Mouse (Mus musculus) liver, embryonic 14.5 days (tissue): Measurements from ENCODE around the gene Olfr18. TPM values are rescaled to one million over a fixed set of nuclear protein-coding genes. Genes with fewer than 3 reads are reported as not detected.
"Not testable (repeated sequence)": the region's sequence is repeated elsewhere in the genome, so short reads cannot be mapped to it uniquely, and the experiment has no call there.

Experiments used
- ATAC-seq: fragments of 200-750 bp; cut with Nextera tagmentation; 2 replicates; pipeline ENCODE4 v1.8.0; 2017; ENCODE audit warnings: moderate number of reproducible peaks, mild to moderate bottlenecking, moderate library complexity; ENCODE audit not compliant: insufficient read depth
- DNase-seq, 3 experiments: peaks; one replicate each; pipeline ENCODE4 v3.0.0-alpha.2; 2012 to 2013; ENCODE audit warnings: low read depth in 3 of 3, low spot score in 3 of 3
- H3K27ac ChIP-seq: fragments of 300-500 bp; sonication (generic); 2 replicates; pipeline ENCODE4 v1.5.1; 2014; ENCODE audit warnings: moderate library complexity, mild to moderate bottlenecking, control low read depth, inconsistent platforms
- H3K27me3 ChIP-seq: fragments of 300-500 bp; sonication (generic); 2 replicates; pipeline ENCODE4 v1.6.1; 2014; ENCODE audit warnings: mild to moderate bottlenecking, low read length, moderate library complexity; ENCODE audit not compliant: control insufficient read depth, insufficient read depth
- H3K36me3 ChIP-seq: fragments of 300-500 bp; sonication (generic); replicated peaks from 2 replicates; pipeline ENCODE4 v1.6.1; 2014; ENCODE audit warnings: low read depth; ENCODE audit not compliant: control insufficient read depth, insufficient read depth
- H3K4me1 ChIP-seq, 2 experiments: fragments of 200-500 bp in 1 of 2; fragments of 300-500 bp in 1 of 2; sonication (generic) in 1 of 2; replicated peaks; 2 replicates each; pipeline ENCODE4 v1.6.1; 2012 to 2014; ENCODE audit warnings: antibody characterized with exemption in 1 of 2, inconsistent platforms in 1 of 2, low read length in 1 of 2; ENCODE audit not compliant: control insufficient read depth in 2 of 2, insufficient read depth in 2 of 2
- H3K4me2 ChIP-seq: fragments of 300-500 bp; sonication (generic); 2 replicates; pipeline ENCODE4 v1.6.1; 2014; ENCODE audit warnings: low read depth, mild to moderate bottlenecking, control low read depth, moderate library complexity
- H3K4me3 ChIP-seq, 2 experiments: fragments of 200-500 bp in 1 of 2; fragments of 300-500 bp in 1 of 2; sonication (generic) in 1 of 2; 2 replicates each; pipeline ENCODE4 v1.5.1; 2012 to 2014; ENCODE audit warnings: low read depth in 2 of 2, low read length in 2 of 2, mild to moderate bottlenecking in 2 of 2, control low read depth in 1 of 2, inconsistent platforms in 1 of 2, moderate library complexity in 1 of 2; ENCODE audit not compliant: insufficient read depth in 1 of 2
- H3K9ac ChIP-seq: fragments of 300-500 bp; sonication (generic); replicated peaks from 2 replicates; pipeline ENCODE4 v1.6.1; 2014; ENCODE audit warnings: mild to moderate bottlenecking, control low read depth, moderate library complexity
- H3K9me3 ChIP-seq: fragments of 300-500 bp; sonication (generic); 2 replicates; pipeline ENCODE4 v1.6.1; 2016; ENCODE audit warnings: low read length, mixed read lengths; ENCODE audit not compliant: control insufficient read depth
- CTCF ChIP-seq: IDR thresholded peaks from 2 replicates; pipeline ENCODE4 v1.5.1; 2016; ENCODE audit warnings: antibody characterized with exemption, low read depth, control low read depth
- EP300 ChIP-seq: IDR thresholded peaks from 2 replicates; pipeline ENCODE4 v1.6.1; 2016; ENCODE audit warnings: antibody characterized with exemption, low read depth
- WGBS: fragments of 180-500 bp; shearing (Covaris S2); extraction: QIAGEN DNeasy Blood & Tissue Kit; methylation state at CpG from one replicate; pipeline ENCODE4 v1.1.7; 2014; ENCODE audit not compliant: insufficient replicate concordance; 5-methylcytosine and 5-hydroxymethylcytosine counted together
- polyA plus RNA-seq, 2 experiments: library from polyadenylated mRNA; depleted of rRNA in 1 of 2; stranded (reverse) in 1 of 2; unstranded in 1 of 2; fragments of >200 nt; fragmentation: Nextera tagmentation in 1 of 2; extraction: Ambion mirVana in 1 of 2; gene quantifications; 2 replicates each; pipeline versions ENCODE4 v1.2.1 to v1.2.3; 2012 to 2014

Olfr18 gene
- polyA plus RNA-seq, 2 experiments = not detected

DNA sequence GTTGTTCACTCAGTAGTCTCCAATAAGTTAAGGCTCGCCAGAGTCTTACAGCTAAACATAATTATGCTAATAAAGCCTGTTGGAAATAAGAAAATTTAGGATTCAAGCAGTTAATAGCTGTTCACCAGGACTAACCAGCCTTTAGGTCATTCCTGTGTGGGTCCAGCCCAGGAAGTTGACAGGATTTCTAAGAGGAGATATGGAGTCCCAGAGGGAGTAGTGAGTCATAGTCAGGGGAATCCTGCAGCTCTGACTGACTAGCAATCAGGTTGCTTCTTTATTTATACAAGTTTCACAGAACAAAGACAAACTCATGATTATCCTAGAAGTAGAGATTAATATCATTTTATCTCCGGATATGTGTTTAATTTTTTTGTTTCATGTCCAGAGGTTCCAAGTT lies 31.4 kb upstream of the Olfr18 start:
- WGBS = 54% methylated on average over 2 of the region's 2 CpGs
- no peak overlapping the region for H3K27ac ChIP-seq

DNA sequence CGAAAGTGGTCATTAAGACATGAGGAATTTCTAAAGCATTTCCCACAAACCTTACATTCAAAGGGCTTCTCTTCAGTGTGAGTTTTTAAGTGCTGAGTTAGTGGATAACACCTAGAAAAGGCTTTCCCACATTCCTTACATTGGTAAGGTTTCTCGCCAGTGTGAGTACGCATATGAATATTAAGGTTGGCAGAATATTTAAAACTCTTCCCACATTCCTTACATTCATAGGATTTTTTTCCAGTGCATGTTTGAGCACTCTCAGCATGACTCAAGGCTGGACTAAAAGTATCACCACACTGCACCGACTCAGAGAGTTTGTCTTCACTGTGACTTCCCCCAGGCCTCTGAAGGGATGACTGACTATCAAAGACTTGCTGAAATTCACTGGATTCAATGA lies 12.6 kb upstream of the Olfr18 start:
- DNase-seq = no peak
- 70% methylated on average over 4 of the region's 4 CpGs for WGBS

More for the DNA sequence above, 31.4 kb upstream of the Olfr18 start:
- DNase-seq (no peak), ATAC-seq (no peak)
- TF ChIP-seq EP300 (no peak), CTCF (no peak)
- Histone ChIP-seq H3K9me3 (no peaks in the 10 kb centered on the region), H3K4me3 (no peak overlapping the region), H3K4me1 (no peaks in the 10 kb centered on the region), H3K9ac (no peak overlapping the region), H3K27me3 (no peaks in the 10 kb centered on the region), H3K36me3 (no peaks in the 10 kb centered on the region), H3K4me2 (no peak overlapping the region)

DNA sequence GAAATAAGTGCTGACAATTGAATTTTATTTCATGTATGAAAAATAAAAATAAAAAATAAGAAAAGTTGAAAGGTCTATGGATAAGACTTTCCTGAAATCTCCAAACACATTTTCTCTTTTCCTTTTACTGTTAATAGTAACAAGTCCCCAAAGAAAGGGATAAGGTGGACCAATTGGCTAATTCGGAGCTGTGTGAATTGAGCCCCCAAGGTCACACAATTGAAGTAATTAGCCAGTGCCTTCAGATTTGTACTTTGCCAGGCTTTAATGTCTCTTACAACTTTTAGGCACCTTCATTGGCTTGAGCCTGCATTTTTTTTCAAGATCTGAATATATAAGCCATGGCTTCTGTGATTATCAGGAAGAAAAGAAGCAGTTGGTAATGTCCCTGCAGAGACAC lies 37.7 kb downstream of the Olfr18 start, which contains the start of gene Olfr873:
Gene Olfr873, plus strand, starts transcription at position 301 of the 400 bp plus-strand sequence.
- WGBS = 52% methylated on average over 1 of the region's 1 CpGs
- no peaks in the 10 kb centered on the region for H3K4me1 ChIP-seq

More for the DNA sequence above, 12.6 kb upstream of the Olfr18 start:
- no peak for ATAC-seq
- Histone ChIP-seq H3K27me3 (no peaks in the 10 kb centered on the region), H3K36me3 (no peaks in the 10 kb centered on the region; the same call in 1 of the 2 replicates), H3K4me3 (no peak overlapping the region), H3K27ac (no peak overlapping the region), H3K9ac (no peak overlapping the region), H3K4me1 (no peaks in the 10 kb centered on the region), H3K9me3 (no peaks in the 10 kb centered on the region), H3K4me2 (no peak overlapping the region)
- TF ChIP-seq EP300 = no peak
- no peak for TF ChIP-seq CTCF

DNA sequence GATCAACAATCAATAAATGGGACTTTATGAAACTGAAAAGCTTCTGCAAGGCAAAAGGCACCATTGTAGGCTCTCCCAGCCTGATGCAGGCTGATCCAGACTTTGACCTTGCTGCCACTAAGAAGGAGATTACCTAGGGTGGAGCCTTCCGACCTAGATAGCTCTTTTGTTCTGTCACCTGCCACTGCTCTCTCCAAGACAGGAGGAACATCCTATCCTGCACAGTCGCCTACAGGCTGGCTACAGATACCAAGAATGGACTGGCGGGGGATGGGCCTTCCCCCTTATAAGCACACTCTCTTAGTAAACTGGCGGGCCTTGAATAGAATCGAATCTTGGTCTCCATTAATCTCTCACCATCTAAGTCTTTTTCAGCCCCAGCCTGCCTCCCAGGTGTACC lies 40.3 kb downstream of the Olfr18 start:
- H3K4me1 ChIP-seq, DNase-seq, H3K4me3 ChIP-seq, H3K4me2 ChIP-seq, H3K9ac ChIP-seq, H3K27ac ChIP-seq, H3K9me3 ChIP-seq, H3K36me3 ChIP-seq, ATAC-seq, H3K27me3 ChIP-seq: not testable (repeated sequence)
- WGBS = 57% methylated on average over 5 of the region's 5 CpGs

More for the DNA sequence above, 37.7 kb downstream of the Olfr18 start, which contains the start of gene Olfr873:
- TF ChIP-seq EP300 (no peak), CTCF (no peak)
- Histone ChIP-seq H3K4me2 (no peak within 1 kb of the TSS), H3K27me3 (no peaks in the 10 kb centered on the region), H3K27ac (no peak within 1 kb of the TSS), H3K36me3 (no peaks in the 10 kb centered on the region), H3K9me3 (no peaks in the 10 kb centered on the region), H3K9ac (no peak within 1 kb of the TSS), H3K4me3 (no peak within 1 kb of the TSS)
- ATAC-seq (no peak), DNase-seq (no peak)

DNA sequence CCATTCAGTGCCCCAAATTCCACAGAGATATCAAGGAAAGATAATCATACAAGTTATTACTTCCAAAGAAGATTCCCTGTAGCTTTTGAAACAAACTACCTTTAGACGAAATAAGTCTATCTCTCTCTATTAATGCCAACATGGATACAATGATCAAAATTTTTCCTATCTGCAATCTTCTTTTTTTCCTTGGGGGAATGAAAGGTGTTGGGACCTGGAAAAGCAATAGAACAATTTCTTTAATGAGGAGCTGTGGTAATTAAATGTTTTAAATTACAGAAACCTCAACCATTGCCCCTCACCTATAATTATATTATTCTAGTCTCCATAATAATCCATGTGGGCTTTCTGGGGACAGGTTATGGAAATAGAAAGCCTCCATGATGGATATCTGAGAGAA lies 53.8 kb downstream of the Olfr18 start, which contains the start of gene Olfr39:
Gene Olfr39, plus strand, starts transcription at position 301 of the 400 bp plus-strand sequence.
- H3K9ac ChIP-seq = no peak within 1 kb of the TSS
- ATAC-seq (no peak), DNase-seq (no peak)
- no peaks in the 10 kb centered on the region for H3K36me3 ChIP-seq
- H3K4me3 ChIP-seq = no peak within 1 kb of the TSS
- no peak within 1 kb of the TSS for H3K4me2 ChIP-seq
- H3K9me3 ChIP-seq = no peaks in the 10 kb centered on the region
- H3K27me3 ChIP-seq = no peaks in the 10 kb centered on the region
- H3K4me1 ChIP-seq = no peaks in the 10 kb centered on the region
- no peak for TF ChIP-seq CTCF
- TF ChIP-seq EP300 = no peak
- no peak within 1 kb of the TSS for H3K27ac ChIP-seq
- WGBS = 51% methylated on average over 1 of the region's 1 CpGs

Other genes with a start within 250 kb of the Olfr18 start
- gene Olfr868, start 237.5 kb downstream of the Olfr18 start, polyA plus RNA-seq (2012; rRNA removed) = not detected in 2 replicates
- gene Olfr868, start 237.5 kb downstream of the Olfr18 start, polyA plus RNA-seq (2014; fragmentation: Nextera tagmentation; extraction: Ambion mirVana) = not detected in 2 replicates
- not detected in 2 replicates for gene Olfr869, start 207.1 kb downstream of the Olfr18 start, polyA plus RNA-seq (2012; rRNA removed)
- gene Olfr869, start 207.1 kb downstream of the Olfr18 start, polyA plus RNA-seq (2014; fragmentation: Nextera tagmentation; extraction: Ambion mirVana) = not detected in 2 replicates
- not detected in 2 replicates for gene Olfr870, start 162.0 kb downstream of the Olfr18 start, polyA plus RNA-seq (2012; rRNA removed)
- gene Olfr870, start 162.0 kb downstream of the Olfr18 start, polyA plus RNA-seq (2014; fragmentation: Nextera tagmentation; extraction: Ambion mirVana) = not detected in 2 replicates
- gene Olfr871, start 123.9 kb downstream of the Olfr18 start, polyA plus RNA-seq (2012; rRNA removed) = not detected in 2 replicates
- not detected in 2 replicates for gene Olfr871, start 123.9 kb downstream of the Olfr18 start, polyA plus RNA-seq (2014; fragmentation: Nextera tagmentation; extraction: Ambion mirVana)
- gene Olfr872, start 99.0 kb downstream of the Olfr18 start, polyA plus RNA-seq (2012; rRNA removed) = not detected in 2 replicates
- gene Olfr872, start 99.0 kb downstream of the Olfr18 start, polyA plus RNA-seq (2014; fragmentation: Nextera tagmentation; extraction: Ambion mirVana) = not detected in 2 replicates
- not detected in 2 replicates for gene Olfr39, start 53.7 kb downstream of the Olfr18 start, polyA plus RNA-seq (2012; rRNA removed)
- not detected in 2 replicates for gene Olfr39, start 53.7 kb downstream of the Olfr18 start, polyA plus RNA-seq (2014; fragmentation: Nextera tagmentation; extraction: Ambion mirVana)
- not detected in 2 replicates for gene Olfr873, start 37.6 kb downstream of the Olfr18 start, polyA plus RNA-seq (2012; rRNA removed)
- gene Olfr873, start 37.6 kb downstream of the Olfr18 start, polyA plus RNA-seq (2014; fragmentation: Nextera tagmentation; extraction: Ambion mirVana) = not detected in 2 replicates
- gene Zfp560, start 49.1 kb upstream of the Olfr18 start, polyA plus RNA-seq (2012; rRNA removed) = 2.5 and 4.1 TPM in 2 replicates
- gene Zfp560, start 49.1 kb upstream of the Olfr18 start, polyA plus RNA-seq (2014; fragmentation: Nextera tagmentation; extraction: Ambion mirVana) = 11.9 and 14.1 TPM in 2 replicates
- 1.5 and 1.8 TPM in 2 replicates for gene Zfp26, start 124.1 kb upstream of the Olfr18 start, polyA plus RNA-seq (2012; rRNA removed)
- 3.4 and 6.0 TPM in 2 replicates for gene Zfp26, start 124.1 kb upstream of the Olfr18 start, polyA plus RNA-seq (2014; fragmentation: Nextera tagmentation; extraction: Ambion mirVana)
- 2.4 and 3.4 TPM in 2 replicates for gene Zfp426, start 156.7 kb upstream of the Olfr18 start, polyA plus RNA-seq (2012; rRNA removed)
- gene Zfp426, start 156.7 kb upstream of the Olfr18 start, polyA plus RNA-seq (2014; fragmentation: Nextera tagmentation; extraction: Ambion mirVana) = 7.2 and 7.3 TPM in 2 replicates
- 3.6 and 5.0 TPM in 2 replicates for gene Zfp266, start 185.3 kb upstream of the Olfr18 start, polyA plus RNA-seq (2012; rRNA removed)
- gene Zfp266, start 185.3 kb upstream of the Olfr18 start, polyA plus RNA-seq (2014; fragmentation: Nextera tagmentation; extraction: Ambion mirVana) = 8.7 and 10.8 TPM in 2 replicates
- gene Zfp846, start 245.2 kb upstream of the Olfr18 start, polyA plus RNA-seq (2012; rRNA removed) = 1.0 and 1.6 TPM in 2 replicates
- gene Zfp846, start 245.2 kb upstream of the Olfr18 start, polyA plus RNA-seq (2014; fragmentation: Nextera tagmentation; extraction: Ambion mirVana) = 1.9 and 2.3 TPM in 2 replicates